Comparison of ENCODE assay signal across 22 mouse cellular contexts in genomic region chr1:170042996-170043395, GRCm38 (mm10).
"Had no signal": no experiment of that assay in that cellular context is flagged by ENCODE, and none has a peak within 500 bp of the region (broad histone marks: within the 10 kb centered on the region; RNA-seq: fewer than 3 reads in every experiment).

No protein-coding gene starts in this region.

- H3K4me2 ChIP-seq: heart, embryonic 11.5 days; heart, embryonic 13.5 days; heart, embryonic 15.5 days; hindbrain, embryonic 13.5 days; limb, embryonic 13.5 days; limb, embryonic 15.5 days; liver, embryonic 12.5 days had no signal

- H3K4me1 ChIP-seq: heart, embryonic 15.5 days; hindbrain, embryonic 13.5 days; limb, embryonic 13.5 days; limb, embryonic 15.5 days; liver, embryonic 12.5 days had no signal

- ATAC-seq: hindbrain, embryonic 16.5 days; intestine, embryonic 16.5 days; liver, embryonic 12.5 days had no signal

- H3K9ac ChIP-seq: heart, embryonic 13.5 days; heart, embryonic 15.5 days; hindbrain, embryonic 13.5 days; limb, embryonic 13.5 days; limb, embryonic 15.5 days; liver, embryonic 12.5 days; liver, embryonic 14.5 days had no signal

- H3K9me3 ChIP-seq: heart, embryonic 13.5 days; heart, embryonic 15.5 days; hindbrain, embryonic 13.5 days; limb, embryonic 13.5 days; limb, embryonic 15.5 days; liver, embryonic 12.5 days had no signal

- H3K27me3 ChIP-seq: heart, embryonic 13.5 days; heart, embryonic 15.5 days; hindbrain, embryonic 13.5 days; limb, embryonic 13.5 days; limb, embryonic 15.5 days; liver, embryonic 12.5 days had no signal

- H3K27ac ChIP-seq: heart, adult 2 months; heart, embryonic 13.5 days; heart, embryonic 15.5 days; hindbrain, embryonic 13.5 days; layer of hippocampus, adult 2 months; left cerebral cortex, adult 2 months; limb, embryonic 13.5 days; limb, embryonic 15.5 days; liver, embryonic 12.5 days; liver, embryonic 14.5 days had no signal

- H3K4me3 ChIP-seq: heart, adult 2 months; heart, embryonic 13.5 days; heart, embryonic 15.5 days; hindbrain, embryonic 13.5 days; layer of hippocampus, adult 2 months; left cerebral cortex, adult 2 months; limb, embryonic 13.5 days; limb, embryonic 15.5 days; liver, embryonic 12.5 days had no signal

- DNase-seq: gastrocnemius, postnatal 14 days; gastrocnemius, postnatal 36 days; heart, adult 2 months; heart, postnatal 14 days; heart, postnatal 36 days; kidney, adult 11 months; kidney, adult 2 months; kidney, adult 9 months; kidney, postnatal 10 days; kidney, postnatal 4 days had no signal

- H3K36me3 ChIP-seq: heart, embryonic 13.5 days; heart, embryonic 15.5 days; hindbrain, embryonic 13.5 days; limb, embryonic 15.5 days; liver, embryonic 12.5 days had no signal
